Mouse (Mus musculus) adrenal gland, adult (tissue): ENCODE measurements around the gene Acot5.
"Not testable (repeated sequence)": the region's sequence is repeated elsewhere in the genome, so short reads cannot be mapped to it uniquely, and the experiment has no call there.

Experiments
- DNase-seq, 2 experiments: peaks; one replicate each; pipeline ENCODE4 v3.0.0; 2022 to 2023; ENCODE audit warnings: low spot score in 1 of 2; ENCODE audit not compliant: inconsistent age in 2 of 2

Acot5 gene

GRCm38 (mm10) chr12:84060946-84061345 is 8.2 kb upstream of the Acot5 start:
- DNase-seq = peak in 1 of 2 experiments; percentile 71

DNA sequence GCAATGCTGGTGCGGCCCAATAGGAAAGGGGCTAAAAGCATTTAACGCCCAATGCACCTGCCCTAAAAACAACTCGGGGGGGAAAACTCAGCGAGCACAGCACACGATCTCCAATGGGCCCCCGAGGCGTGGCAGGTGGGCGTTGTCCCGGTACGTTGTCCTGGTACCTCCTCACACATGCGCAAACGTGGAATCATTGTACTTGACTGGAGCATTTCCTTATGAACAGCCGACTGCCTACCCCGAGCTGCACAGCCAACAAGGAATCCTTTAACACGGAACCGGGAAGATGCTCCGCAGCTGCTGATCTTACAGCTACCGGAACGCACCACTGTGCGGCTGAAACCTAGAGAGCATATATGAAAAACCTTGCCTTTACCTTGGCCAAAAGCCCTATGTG is 6.8 kb upstream of the Acot5 start:
- no peak for DNase-seq

- DNase-seq = peak in 1 of 2 experiments; percentile 35
These were observed 5.9 kb upstream of the Acot5 start for GRCm38 (mm10) chr12:84063228-84063627.

DNA sequence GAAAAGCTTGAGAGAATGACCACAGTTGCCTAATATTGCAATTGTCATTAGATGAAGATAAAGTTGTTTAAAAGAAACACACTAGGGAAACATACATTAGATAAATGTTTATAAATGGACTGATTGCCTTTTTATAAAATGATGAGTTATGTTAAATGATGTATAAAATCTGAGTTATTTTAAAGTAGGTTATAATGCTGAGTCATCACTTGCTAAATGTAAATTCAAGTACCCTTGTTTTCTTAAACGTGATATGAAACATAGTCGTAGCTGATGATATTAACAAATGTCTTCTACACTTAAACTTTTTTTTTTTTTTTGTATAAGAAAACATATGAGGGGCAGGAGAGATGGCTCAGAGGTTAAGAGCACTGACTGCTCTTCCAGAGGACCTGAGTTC is 5.3 kb upstream of the Acot5 start:
- DNase-seq = no peak

GRCm38 (mm10) chr12:84064621-84065020 is 4.5 kb upstream of the Acot5 start:
- DNase-seq = no peak

DNA sequence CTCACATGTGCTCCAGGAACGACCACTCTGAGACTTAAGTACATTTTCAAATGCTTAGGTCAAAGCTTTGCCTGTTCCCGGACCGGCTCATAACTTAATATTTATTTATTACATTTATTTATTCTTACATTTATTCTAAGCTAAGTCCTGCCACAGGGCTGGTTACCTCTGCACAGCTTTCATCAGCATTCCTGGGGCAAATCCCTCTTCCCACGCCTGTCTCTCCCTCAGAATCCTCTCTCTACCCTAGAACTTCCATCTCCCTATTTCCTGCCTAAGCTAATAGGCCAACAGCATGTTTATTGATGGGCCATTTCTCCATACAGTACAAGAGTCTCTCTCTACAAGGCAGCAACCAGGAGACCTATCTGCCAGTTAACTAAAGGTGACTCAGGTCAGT is 1.4 kb upstream of the Acot5 start:
- DNase-seq = no peak

- peak in 1 of 2 experiments; percentile 22 for DNase-seq
These were observed 829 bp upstream of the Acot5 start for GRCm38 (mm10) chr12:84068296-84068695.

DNA sequence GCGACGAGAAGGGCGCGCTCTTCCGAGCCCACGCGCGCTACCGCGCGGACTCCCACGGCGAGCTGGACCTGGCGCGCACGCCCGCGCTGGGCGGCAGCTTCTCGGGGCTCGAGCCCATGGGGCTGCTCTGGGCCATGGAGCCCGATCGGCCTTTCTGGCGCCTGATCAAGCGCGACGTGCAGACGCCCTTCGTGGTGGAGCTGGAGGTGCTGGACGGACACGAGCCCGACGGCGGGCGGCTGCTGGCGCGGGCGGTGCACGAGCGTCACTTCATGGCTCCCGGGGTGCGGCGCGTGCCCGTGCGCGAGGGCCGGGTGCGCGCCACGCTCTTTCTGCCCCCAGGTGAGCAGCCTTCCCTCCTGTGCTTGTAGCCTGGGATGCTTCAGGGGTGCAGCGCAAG is 457 bp downstream of the Acot5 start:
- DNase-seq = peak; percentile 45 to 78

GRCm38 (mm10) chr12:84071696-84072095 is 2.6 kb downstream of the Acot5 start:
- no peak for DNase-seq

DNA sequence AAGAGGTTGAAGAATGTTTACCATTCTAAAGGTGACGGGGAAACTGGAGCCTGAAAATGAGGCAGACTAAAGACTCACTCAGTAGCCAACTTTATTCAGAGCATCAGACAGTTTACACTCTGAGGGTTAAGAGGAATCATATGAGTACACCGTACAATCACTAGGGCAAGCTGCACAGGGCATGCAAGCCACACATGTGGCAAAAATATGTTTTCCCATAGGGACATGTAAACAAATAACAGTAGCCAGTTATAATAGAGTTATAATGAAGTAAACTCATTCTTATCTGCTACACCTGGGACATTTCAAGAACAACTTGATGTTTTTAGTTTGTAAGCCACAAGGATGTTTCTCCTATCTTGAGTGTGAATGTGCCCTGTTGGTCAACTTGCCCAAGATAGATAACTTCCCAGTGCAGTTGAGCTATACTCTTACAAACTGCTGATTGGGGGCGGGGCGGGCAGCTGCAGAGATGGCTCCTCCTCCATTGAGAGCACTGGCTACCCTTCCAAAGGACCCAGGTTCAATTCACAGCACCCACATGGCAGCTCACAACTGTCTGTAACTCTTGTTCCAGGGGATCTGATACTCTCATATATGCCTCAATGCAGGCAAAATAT is 8.4 kb downstream of the Acot5 start:
- no peak for DNase-seq

DNA sequence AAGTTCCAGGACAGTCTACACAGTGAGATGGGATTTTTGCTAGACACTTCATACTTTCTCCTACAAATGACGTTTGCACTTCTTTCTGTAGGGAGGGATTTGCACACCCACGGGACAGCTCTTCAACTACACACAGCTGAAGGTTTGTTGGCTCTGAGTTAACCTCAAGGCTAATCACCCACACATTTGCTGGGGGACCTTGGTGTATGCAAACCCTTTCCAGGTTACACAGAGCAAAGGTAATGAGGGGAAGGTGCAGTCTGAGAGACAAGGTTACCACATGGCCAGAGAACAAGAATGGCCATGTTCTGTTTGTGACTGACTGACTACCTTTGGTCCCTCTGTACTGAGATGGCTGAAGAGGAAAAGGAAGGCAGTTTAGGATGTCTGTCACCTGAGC is 14.7 kb downstream of the Acot5 start:
- no peak for DNase-seq

GRCm38 (mm10) chr12:84084581-84084980 is 15.5 kb downstream of the Acot5 start:
- DNase-seq = no peak

DNA sequence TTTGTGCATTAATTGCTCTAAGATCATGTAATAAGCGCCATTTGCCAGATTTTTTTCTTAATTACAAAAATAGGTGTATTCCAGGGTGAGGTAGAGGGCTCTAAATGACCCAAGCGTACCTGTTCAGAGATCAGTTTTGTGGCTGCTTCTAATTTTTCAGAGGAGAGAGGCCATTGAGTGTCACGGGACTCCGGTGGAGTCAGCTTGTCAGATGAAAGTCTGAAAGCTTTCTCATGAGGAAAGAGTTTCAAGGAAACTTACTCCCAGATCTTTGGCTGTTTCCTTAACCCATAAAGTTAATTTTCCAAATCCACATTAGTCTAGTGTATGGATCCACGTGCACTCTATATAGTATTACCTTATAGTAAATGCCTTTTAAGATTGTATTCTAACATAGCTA is 25.5 kb downstream of the Acot5 start:
- DNase-seq = not testable (repeated sequence)

- no peak for DNase-seq
These were observed 30.5 kb downstream of the Acot5 start for GRCm38 (mm10) chr12:84099605-84100004.

DNA sequence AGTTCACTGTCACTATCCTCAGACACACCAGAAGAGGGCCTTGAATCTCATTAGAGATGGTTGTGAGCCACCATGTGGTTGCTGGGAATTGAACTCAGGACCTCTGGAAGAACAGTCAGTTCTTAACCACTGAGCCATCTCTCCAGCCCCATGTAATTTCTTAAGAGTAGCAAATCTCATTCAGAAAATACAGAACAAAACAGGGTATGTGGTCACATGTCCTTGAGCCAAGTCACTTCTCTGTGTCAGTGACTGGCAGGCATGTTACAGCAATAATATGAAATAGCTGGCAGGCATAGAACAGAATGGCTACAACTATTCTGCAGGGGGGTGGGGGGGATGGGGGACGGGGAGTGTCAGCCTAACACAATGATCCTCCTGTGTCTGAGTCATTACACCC is 30.9 kb downstream of the Acot5 start:
- DNase-seq = peak in 1 of 2 experiments; percentile 66

DNA sequence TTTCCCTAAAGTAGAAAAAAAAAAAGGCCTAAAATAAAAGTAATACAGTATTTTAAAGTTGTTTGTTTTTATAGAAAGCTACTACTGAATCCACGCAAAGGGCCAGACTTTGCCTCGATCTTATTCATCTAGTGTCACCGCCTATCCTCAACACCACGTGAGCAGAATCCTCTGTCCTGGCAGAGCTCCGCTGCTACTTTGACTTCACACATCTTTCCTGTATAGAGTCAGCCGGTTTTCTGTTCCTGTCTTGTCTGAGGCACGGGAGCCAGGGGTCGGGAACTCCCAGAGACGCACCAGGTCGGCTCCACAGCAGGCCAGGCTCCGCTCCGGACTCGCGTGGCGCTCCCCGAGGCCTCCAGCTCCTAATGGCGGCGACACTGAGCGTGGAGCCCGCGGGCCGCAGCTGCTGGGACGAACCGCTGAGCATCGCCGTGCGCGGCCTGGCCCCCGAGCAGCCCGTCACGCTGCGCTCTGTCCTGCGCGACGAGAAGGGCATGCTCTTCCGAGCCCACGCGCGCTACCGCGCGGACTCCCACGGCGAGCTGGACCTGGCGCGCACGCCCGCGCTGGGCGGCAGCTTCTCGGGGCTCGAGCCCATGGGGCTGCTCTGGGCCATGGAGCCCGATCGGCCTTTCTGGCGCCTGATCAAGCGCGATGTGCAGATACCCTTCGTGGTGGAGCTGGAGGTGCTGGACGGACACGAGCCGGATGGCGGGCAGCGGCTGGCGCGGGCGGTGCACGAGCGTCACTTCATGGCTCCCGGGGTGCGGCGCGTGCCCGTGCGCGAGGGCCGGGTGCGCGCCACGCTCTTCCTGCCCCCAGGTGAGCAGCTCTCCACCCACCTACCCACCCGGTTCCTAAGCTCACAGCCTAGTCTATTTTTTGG is 31.7 kb downstream of the Acot5 start, which contains the start of gene Acot6:
TSS of gene Acot6 (plus strand) at position 51 of the 889 bp plus-strand sequence.
- DNase-seq = peak; percentile 63 to 82

- DNase-seq = no peak
These were observed 32.3 kb downstream of the Acot5 start for GRCm38 (mm10) chr12:84101493-84101845.

- no peak for DNase-seq
These were observed 37.9 kb downstream of the Acot5 start for GRCm38 (mm10) chr12:84107012-84107411.

- DNase-seq = no peak
These were observed 38.6 kb downstream of the Acot5 start for GRCm38 (mm10) chr12:84107692-84108091.

DNA sequence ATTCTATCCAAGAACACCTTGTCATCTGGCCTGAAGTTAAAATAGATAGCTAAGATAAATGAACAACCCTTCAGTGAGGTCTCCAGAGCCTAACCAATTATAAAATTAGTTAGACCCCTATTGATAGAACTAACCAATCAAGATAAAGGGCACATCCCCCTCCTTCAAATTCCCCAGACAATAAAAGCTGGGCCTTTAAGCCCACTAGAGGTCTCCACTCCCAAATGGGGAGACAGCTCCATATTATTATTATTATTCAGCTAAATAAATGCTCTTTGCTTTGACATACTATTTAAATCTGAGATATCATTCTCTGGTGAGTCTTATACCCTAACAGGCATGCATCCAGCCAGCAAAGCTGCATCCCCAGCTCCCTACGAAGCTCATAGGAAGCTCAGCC is 40.8 kb downstream of the Acot5 start:
- no peak for DNase-seq

DNA sequence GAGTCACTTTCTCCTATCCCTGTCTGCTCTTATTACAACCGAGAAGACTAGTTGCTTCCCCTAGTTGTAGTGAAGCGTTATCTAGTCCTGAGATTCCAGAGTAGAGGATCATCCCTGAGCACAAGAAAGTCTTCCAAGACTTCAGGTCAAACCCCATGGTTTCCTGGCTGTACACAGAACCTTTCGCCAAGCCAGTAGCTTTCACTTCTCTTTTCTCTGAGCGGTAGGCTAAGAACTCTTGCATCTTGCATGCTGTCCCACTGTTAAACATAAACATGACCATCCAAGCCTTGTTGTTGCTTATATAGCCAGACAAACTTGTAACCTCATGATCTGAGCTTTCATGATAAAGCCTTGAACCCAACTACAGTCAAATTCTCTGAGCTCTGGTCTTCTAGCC is 41.7 kb downstream of the Acot5 start:
- no peak for DNase-seq

DNA sequence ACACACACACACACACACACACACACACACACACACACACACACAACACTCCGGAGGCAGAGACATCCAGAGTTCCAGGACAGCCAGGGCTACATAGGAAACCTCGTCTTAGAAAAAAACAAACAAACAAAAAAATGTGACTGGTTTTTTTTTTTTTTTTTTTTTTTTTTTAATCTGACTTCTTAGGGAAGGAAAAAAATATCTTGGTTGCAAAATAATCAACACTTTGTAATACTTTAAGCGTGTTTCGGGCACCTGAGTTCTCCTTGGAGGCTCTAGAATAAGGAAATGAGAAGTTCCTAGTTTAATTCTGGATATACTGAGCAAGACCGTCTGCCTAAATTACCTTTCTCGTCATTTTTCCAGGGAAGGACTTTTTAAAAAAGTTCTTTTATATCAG is 44.6 kb downstream of the Acot5 start:
- DNase-seq = no peak
